Mouse (Mus musculus) limb, embryonic 11.5 days (tissue): ENCODE data around the gene Gm21860. TPM values are rescaled to one million over a fixed set of nuclear protein-coding genes. Genes with fewer than 3 reads are reported as not detected.
"Not testable (repeated sequence)": the region's sequence is repeated elsewhere in the genome, so short reads cannot be mapped to it uniquely, and the experiment has no call there.

ENCODE experiments used
- ATAC-seq: fragments of 200-750 bp; cut with Nextera tagmentation; 2 replicates; pipeline ENCODE4 v1.8.0; 2017; ENCODE audit warnings: low read depth; ENCODE audit not compliant: insufficient number of reproducible peaks, low FRiP score, low TSS enrichment
- DNase-seq: peaks from one replicate; pipeline ENCODE4 v3.0.0-alpha.2; 2015; ENCODE audit warnings: low spot score
- H3K27ac ChIP-seq: fragments of 300-500 bp; sonication (generic); replicated peaks from 2 replicates; pipeline ENCODE4 v1.5.1; 2014; ENCODE audit warnings: low read depth, mild to moderate bottlenecking, low read length
- H3K27me3 ChIP-seq: fragments of 300-500 bp; sonication (generic); 2 replicates; pipeline ENCODE4 v1.6.1; 2014; ENCODE audit warnings: mild to moderate bottlenecking, low read length, mixed read lengths; ENCODE audit not compliant: control insufficient read depth, insufficient read depth
- H3K36me3 ChIP-seq: fragments of 300-500 bp; sonication (generic); 2 replicates; pipeline ENCODE4 v1.6.1; 2014; ENCODE audit warnings: mild to moderate bottlenecking, low read length, moderate library complexity, mixed read lengths; ENCODE audit not compliant: control insufficient read depth, insufficient read depth
- H3K4me1 ChIP-seq: fragments of 300-500 bp; sonication (generic); 2 replicates; pipeline ENCODE4 v1.6.1; 2014; ENCODE audit warnings: low read length, mixed read lengths; ENCODE audit not compliant: control insufficient read depth, insufficient read depth
- H3K4me2 ChIP-seq: fragments of 300-500 bp; sonication (generic); 2 replicates; pipeline ENCODE4 v1.6.1; 2014; ENCODE audit warnings: low read depth, mild to moderate bottlenecking, moderate library complexity; ENCODE audit not compliant: severe bottlenecking
- H3K4me3 ChIP-seq: fragments of 300-500 bp; sonication (generic); 2 replicates; pipeline ENCODE4 v1.5.1; 2014; ENCODE audit warnings: low read depth, low read length
- H3K9ac ChIP-seq: fragments of 300-500 bp; sonication (generic); 2 replicates; pipeline ENCODE4 v1.6.1; 2014; ENCODE audit warnings: mild to moderate bottlenecking, low read length
- H3K9me3 ChIP-seq: fragments of 300-500 bp; sonication (generic); 2 replicates; pipeline ENCODE4 v1.6.1; 2016; ENCODE audit warnings: low read length; ENCODE audit not compliant: control insufficient read depth
- WGBS: fragments of 180-500 bp; shearing (Covaris S2); extraction: QIAGEN DNeasy Blood & Tissue Kit; methylation state at CpG from one replicate; pipeline ENCODE4 v1.1.7; 2014; 5-methylcytosine and 5-hydroxymethylcytosine counted together
- polyA plus RNA-seq: library from polyadenylated mRNA; unstranded; fragments of >200 nt; fragmentation: Nextera tagmentation; extraction: Ambion mirVana; gene quantifications from 2 replicates; pipeline ENCODE4 v1.2.1, GENCODE M21; 2014

Gm21860 gene
- not detected in 2 replicates for polyA plus RNA-seq

DNA sequence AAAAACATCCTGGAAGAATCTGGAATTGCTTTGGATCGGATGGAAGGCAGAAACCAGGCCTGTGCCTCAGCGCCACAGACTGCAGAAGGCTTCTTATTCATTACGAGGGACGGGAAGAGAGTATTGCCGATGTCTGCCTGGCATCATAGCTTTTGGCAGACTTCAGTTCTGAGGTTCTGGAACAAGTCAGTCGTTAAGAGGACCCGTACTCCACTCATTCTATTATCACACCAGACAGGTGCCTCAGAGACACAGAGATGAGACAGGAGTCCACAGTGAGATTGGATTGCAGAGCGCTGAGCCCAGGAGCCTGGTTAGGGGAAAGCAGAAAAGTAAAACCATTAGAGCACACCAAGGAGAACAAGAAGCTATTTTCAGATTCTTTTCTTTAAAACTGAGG, at the start of gene Gm21860:
Gene Gm21860, minus strand, starts transcription at position 101 of the 400 bp plus-strand sequence.
- not testable (repeated sequence) for H3K4me1 ChIP-seq, DNase-seq, H3K9ac ChIP-seq, H3K4me3 ChIP-seq, H3K36me3 ChIP-seq, H3K4me2 ChIP-seq, H3K27me3 ChIP-seq, H3K27ac ChIP-seq, H3K9me3 ChIP-seq, ATAC-seq
- WGBS: no CpG with 5 or more reads among the region's 8 CpGs

DNA sequence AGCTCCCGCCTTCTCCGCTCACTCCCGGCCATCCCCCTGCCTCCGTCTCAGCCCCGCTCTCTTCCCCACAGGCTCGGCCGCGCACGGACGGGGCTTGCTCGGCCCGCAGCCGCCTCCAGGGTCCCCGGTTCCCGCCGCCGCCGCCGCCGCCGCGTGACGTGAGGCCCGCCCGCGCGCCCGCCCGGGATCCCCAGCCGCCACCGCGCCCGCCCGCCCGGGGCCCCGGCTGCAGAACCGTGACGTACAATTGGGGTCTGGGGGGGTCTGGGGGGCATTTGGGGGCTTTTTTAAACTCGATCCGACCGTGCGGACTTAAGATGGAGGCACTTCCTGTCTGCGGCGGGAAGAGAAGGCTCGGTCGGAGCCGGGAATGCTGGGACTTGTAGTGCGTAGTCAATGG, 29.8 kb upstream of the Gm21860 start, which contains the start of gene Gm47283:
Gene Gm47283, plus strand, starts transcription at position 301 of the 400 bp plus-strand sequence.
- H3K27ac ChIP-seq, ATAC-seq, H3K4me3 ChIP-seq, H3K9me3 ChIP-seq, H3K36me3 ChIP-seq, H3K9ac ChIP-seq, H3K4me2 ChIP-seq, DNase-seq, H3K27me3 ChIP-seq, H3K4me1 ChIP-seq: not testable (repeated sequence)
- no CpG with 5 or more reads among the region's 48 CpGs for WGBS

GRCm38 (mm10) chrY:90745256-90745655, 9.4 kb downstream of the Gm21860 start:
- not testable (repeated sequence) for H3K27ac ChIP-seq, H3K9ac ChIP-seq, H3K4me2 ChIP-seq, H3K4me1 ChIP-seq, ATAC-seq, H3K27me3 ChIP-seq, H3K4me3 ChIP-seq, DNase-seq
- H3K9me3 ChIP-seq: peaks cover 29% of the 10 kb centered on the region
- peaks cover 28% of the 10 kb centered on the region for H3K36me3 ChIP-seq
- 96% methylated on average over 5 of the region's 5 CpGs for WGBS

- 0 out of 2 replicates have a peak overlapping the region, but pooled peaks have one; percentile 23 for H3K27ac ChIP-seq
- H3K4me3 ChIP-seq: not testable (repeated sequence)
- 63% methylated on average over 51 of the region's 51 CpGs for WGBS
Observed at GRCm38 (mm10) chrY:90744381-90744981, 10.1 kb downstream of the Gm21860 start.

GRCm38 (mm10) chrY:90743811-90744220, 10.8 kb downstream of the Gm21860 start:
- no peak overlapping the region for H3K4me3 ChIP-seq
- H3K9me3 ChIP-seq: peaks cover 44% of the 10 kb centered on the region
- ATAC-seq (no peak), DNase-seq (peak; percentile 28)
- no peak overlapping the region for H3K9ac ChIP-seq
- no peak overlapping the region for H3K4me2 ChIP-seq
- H3K4me1 ChIP-seq: no peaks in the 10 kb centered on the region
- H3K27me3 ChIP-seq: no peaks in the 10 kb centered on the region
- H3K36me3 ChIP-seq: peaks cover 42% of the 10 kb centered on the region
- H3K27ac ChIP-seq: no peak overlapping the region
- WGBS: 77% methylated on average over 6 of the region's 21 CpGs

More at GRCm38 (mm10) chrY:90744381-90744981, 10.1 kb downstream of the Gm21860 start:
- Histone ChIP-seq H3K9ac (0 out of 2 replicates have a peak overlapping the region, but pooled peaks have one; percentile 18), H3K36me3 (peaks cover 36% of the 10 kb centered on the region), H3K9me3 (peaks cover 37% of the 10 kb centered on the region)
- not testable (repeated sequence) for H3K4me2 ChIP-seq, H3K27me3 ChIP-seq, H3K4me1 ChIP-seq
- ATAC-seq (peak; percentile 91), DNase-seq (peak; percentile 85)

- ATAC-seq, H3K4me3 ChIP-seq, H3K4me1 ChIP-seq, H3K27me3 ChIP-seq, H3K4me2 ChIP-seq, H3K9ac ChIP-seq, H3K27ac ChIP-seq: not testable (repeated sequence)
- DNase-seq: peak; percentile 29
- WGBS: 82% methylated on average over 37 of the region's 46 CpGs
- H3K9me3 ChIP-seq: peaks cover 47% of the 10 kb centered on the region
- H3K36me3 ChIP-seq: peaks cover 46% of the 10 kb centered on the region
Observed at GRCm38 (mm10) chrY:90743053-90743810, 11.4 kb downstream of the Gm21860 start.

- H3K27me3 ChIP-seq, H3K4me1 ChIP-seq, H3K4me3 ChIP-seq, H3K4me2 ChIP-seq, ATAC-seq, H3K27ac ChIP-seq, H3K9ac ChIP-seq: not testable (repeated sequence)
- 86% methylated on average over 49 of the region's 49 CpGs for WGBS
- peaks cover 46% of the 10 kb centered on the region for H3K36me3 ChIP-seq
- H3K9me3 ChIP-seq: peaks cover 47% of the 10 kb centered on the region
- peak; percentile 70 for DNase-seq
Observed at GRCm38 (mm10) chrY:90742261-90743052, 12.2 kb downstream of the Gm21860 start.
